Mouse (Mus musculus): Measurements from ENCODE around the gene Elf1.

DNA sequence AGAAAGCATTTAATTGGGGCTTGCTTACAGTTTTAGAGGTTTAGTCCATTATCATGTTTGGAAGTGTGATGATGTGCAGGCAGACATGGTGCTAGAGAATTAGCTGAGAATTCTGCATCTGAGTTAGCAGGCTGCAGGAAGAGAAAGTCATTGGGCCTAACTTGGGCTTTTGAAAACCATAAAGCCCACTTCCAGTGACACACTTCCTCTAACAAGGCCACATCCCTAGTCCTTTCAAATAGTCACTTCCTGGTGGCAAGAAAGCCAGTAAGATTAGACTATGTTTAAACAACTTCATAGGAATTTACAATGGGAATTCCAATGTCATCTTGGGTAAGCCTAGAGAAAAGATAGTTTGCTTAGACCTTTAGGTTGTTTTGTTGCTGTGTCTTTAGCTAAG is 60.6 kb downstream of the Elf1 start:
- no peak for TF ChIP-seq CTCF (IDR thresholded peaks at IDR 0.05 in 2 of 3, conservative IDR thresholded peaks at IDR 0.05 in 1 of 3; ENCODE audit: control insufficient read depth in 1 of 3, insufficient read depth in 1 of 3, low read depth in 2 of 3, low read length in 3 of 3, poor library complexity in 1 of 3, severe bottlenecking in 1 of 3)
- TF ChIP-seq GATA1 (IDR thresholded peaks at IDR 0.05; ENCODE audit: low read depth, low read length), result no peak
- no peak for TF ChIP-seq ZNF384 (IDR thresholded peaks at IDR 0.05; ENCODE audit: low read depth, low read length)
- TF ChIP-seq POLR2A (IDR thresholded peaks at IDR 0.05; ENCODE audit: control insufficient read depth in 1 of 2, insufficient read depth in 1 of 2, low read depth in 1 of 2, low read length in 2 of 2, poor library complexity in 1 of 2), result no peak
- TF ChIP-seq POLR2AphosphoS2 (IDR thresholded peaks at IDR 0.05; ENCODE audit: low read length), result no peak
- TF ChIP-seq CHD2 (IDR thresholded peaks at IDR 0.05; ENCODE audit: low read length), result no peak

All from MEL (cell line).